Mouse (Mus musculus) hindbrain, embryonic 12.5 days (tissue): Measurements from ENCODE around the gene Ngf. TPM values are rescaled to one million over a fixed set of nuclear protein-coding genes. Genes with fewer than 3 reads are reported as not detected.

Source experiments
- ATAC-seq: fragments of 200-750 bp; cut with Nextera tagmentation; 2 replicates; pipeline ENCODE4 v1.8.0; 2017; ENCODE audit warnings: moderate TSS enrichment; ENCODE audit not compliant: low FRiP score
- H3K27ac ChIP-seq: fragments of 300-500 bp; sonication (generic); 2 replicates; pipeline ENCODE4 v1.5.1; 2016; ENCODE audit warnings: mild to moderate bottlenecking
- H3K27me3 ChIP-seq: fragments of 300-500 bp; sonication (generic); 2 replicates; pipeline ENCODE4 v1.6.1; 2016; ENCODE audit warnings: mild to moderate bottlenecking
- H3K36me3 ChIP-seq: fragments of 300-500 bp; sonication (generic); 2 replicates; pipeline ENCODE4 v1.6.1; 2016; ENCODE audit warnings: mild to moderate bottlenecking
- H3K4me1 ChIP-seq: fragments of 300-500 bp; sonication (generic); 2 replicates; pipeline ENCODE4 v1.6.1; 2016
- H3K4me2 ChIP-seq: fragments of 300-500 bp; sonication (generic); replicated peaks from 2 replicates; pipeline ENCODE4 v1.6.1; 2016; ENCODE audit warnings: mild to moderate bottlenecking
- H3K4me3 ChIP-seq: fragments of 300-500 bp; sonication (generic); 2 replicates; pipeline ENCODE4 v1.5.1; 2016; ENCODE audit warnings: mild to moderate bottlenecking
- H3K9ac ChIP-seq: fragments of 300-500 bp; sonication (generic); 2 replicates; pipeline ENCODE4 v1.6.1; 2016; ENCODE audit warnings: mild to moderate bottlenecking, moderate library complexity
- H3K9me3 ChIP-seq: fragments of 300-500 bp; sonication (generic); replicated peaks from 2 replicates; pipeline ENCODE4 v1.6.1; 2016; ENCODE audit warnings: mild to moderate bottlenecking
- WGBS: fragments of 180-500 bp; shearing (Covaris S2); methylation state at CpG from one replicate; pipeline ENCODE4 v1.1.7; 2016; 5-methylcytosine and 5-hydroxymethylcytosine counted together
- polyA plus RNA-seq: library from polyadenylated mRNA; unstranded; fragments of >200 nt; fragmentation: Nextera tagmentation; extraction: Ambion mirVana; gene quantifications from 2 replicates; pipeline ENCODE4 v1.2.1, GENCODE M21; 2016

Ngf gene
- 1.6 and 2.5 TPM in 2 replicates for polyA plus RNA-seq

- Histone ChIP-seq H3K9me3 (no peaks in the 10 kb centered on the region), H3K27me3 (peaks cover 42% of the 10 kb centered on the region)
- WGBS = under 1% methylated on average over 43 of the region's 43 CpGs
Measured at GRCm38 (mm10) chr3:102469713-102470448, at the start of gene Ngf. Ngf (plus strand) TSS chr3:102469919.

GRCm38 (mm10) chr3:102445567-102445966, 24.2 kb upstream of the Ngf start:
- no peak overlapping the region for H3K9ac ChIP-seq
- WGBS = 91% methylated on average over 3 of the region's 3 CpGs
- no peak for ATAC-seq

More at GRCm38 (mm10) chr3:102469713-102470448, at the start of gene Ngf:
- Histone ChIP-seq H3K4me1 (peaks cover 10% of the 10 kb centered on the region), H3K4me2 (peak within 1 kb of the TSS; percentile 64), H3K9ac (peak within 1 kb of the TSS; percentile 50), H3K27ac (no peak within 1 kb of the TSS), H3K4me3 (peak within 1 kb of the TSS; percentile 38), H3K36me3 (no peaks in the 10 kb centered on the region)
- ATAC-seq = peak; percentile 72

DNA sequence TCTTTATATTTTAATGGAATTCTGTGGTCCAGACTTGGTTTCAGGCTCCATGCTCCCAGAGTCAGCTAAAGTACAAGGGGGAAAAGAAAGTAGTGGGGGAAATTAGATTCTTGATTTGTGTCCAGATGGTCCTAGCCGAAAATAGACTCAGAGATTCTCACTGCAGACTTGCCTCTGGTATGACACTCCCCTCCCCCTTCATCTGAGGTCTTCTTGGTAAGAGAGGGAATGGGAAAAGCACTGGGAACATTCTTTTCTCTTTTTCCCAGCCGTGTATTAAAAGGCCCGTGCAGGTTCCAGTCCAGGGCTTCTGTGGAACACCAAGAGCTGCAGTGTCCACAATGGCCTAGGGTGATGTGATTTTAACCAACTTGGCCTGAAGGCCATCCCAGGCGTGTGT, 23.0 kb upstream of the Ngf start:
- Histone ChIP-seq H3K9me3 (peaks cover 5% of the 10 kb centered on the region; the same call in 1 of the 2 replicates), H3K9ac (no peak overlapping the region), H3K4me3 (no peak overlapping the region), H3K4me2 (no peak overlapping the region), H3K27me3 (no peaks in the 10 kb centered on the region), H3K36me3 (no peaks in the 10 kb centered on the region), H3K27ac (no peak overlapping the region), H3K4me1 (no peaks in the 10 kb centered on the region)
- no peak for ATAC-seq
- WGBS = 88% methylated on average over 4 of the region's 4 CpGs

More at GRCm38 (mm10) chr3:102445567-102445966, 24.2 kb upstream of the Ngf start:
- H3K4me1 ChIP-seq = no peaks in the 10 kb centered on the region
- H3K9me3 ChIP-seq = peaks cover 5% of the 10 kb centered on the region; the same call in 1 of the 2 replicates
- no peak overlapping the region for H3K27ac ChIP-seq
- no peaks in the 10 kb centered on the region for H3K36me3 ChIP-seq
- H3K27me3 ChIP-seq = no peaks in the 10 kb centered on the region
- H3K4me2 ChIP-seq = no peak overlapping the region
- H3K4me3 ChIP-seq = no peak overlapping the region

DNA sequence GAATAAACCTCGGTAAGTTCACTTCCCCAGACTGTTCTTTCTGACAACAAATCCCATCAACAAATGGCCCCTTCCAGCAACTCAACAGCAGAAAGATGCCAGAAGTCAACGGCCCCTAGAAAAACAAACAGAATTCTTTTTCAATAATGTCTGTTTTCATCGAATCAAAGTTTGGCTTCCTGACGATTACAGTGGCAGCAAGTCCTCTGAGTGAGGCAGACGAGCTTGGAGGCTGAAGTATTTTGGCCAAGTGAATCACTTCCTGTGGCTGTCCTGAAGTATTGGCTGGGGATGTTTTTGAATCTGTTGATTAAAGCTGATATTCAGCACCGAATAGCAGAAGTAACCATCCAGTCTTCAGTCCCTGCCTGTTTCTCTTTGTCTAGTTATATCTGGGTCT, 15.2 kb upstream of the Ngf start:
- Histone ChIP-seq H3K4me3 (no peak overlapping the region), H3K27me3 (no peaks in the 10 kb centered on the region), H3K27ac (no peak overlapping the region), H3K9me3 (no peaks in the 10 kb centered on the region), H3K36me3 (no peaks in the 10 kb centered on the region), H3K4me2 (no peak overlapping the region), H3K9ac (no peak overlapping the region), H3K4me1 (no peaks in the 10 kb centered on the region)
- 76% methylated on average over 6 of the region's 6 CpGs for WGBS
- ATAC-seq = no peak

DNA sequence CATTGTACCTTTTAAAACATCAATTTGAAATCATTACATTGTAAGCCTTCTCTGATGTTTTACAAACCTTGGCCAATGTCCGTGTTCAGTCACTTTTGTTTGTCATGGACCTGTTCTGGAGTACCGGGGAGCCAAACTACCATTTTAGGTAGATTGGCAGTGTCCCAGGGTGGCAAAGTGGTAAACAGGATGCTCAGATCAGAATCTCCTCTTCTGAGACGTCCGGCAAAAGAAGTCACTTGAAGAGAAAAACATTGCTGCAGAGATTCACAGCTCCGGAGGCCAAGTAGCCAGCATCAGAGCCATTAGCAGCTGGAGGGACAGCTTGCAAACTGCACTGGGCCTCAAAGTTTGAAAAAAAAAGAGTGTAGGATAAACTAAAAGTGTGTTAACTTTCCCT, 9.2 kb upstream of the Ngf start:
- Histone ChIP-seq H3K4me3 (no peak overlapping the region), H3K27ac (no peak overlapping the region), H3K36me3 (no peaks in the 10 kb centered on the region), H3K4me1 (no peaks in the 10 kb centered on the region), H3K9ac (no peak overlapping the region), H3K4me2 (no peak overlapping the region), H3K9me3 (no peaks in the 10 kb centered on the region), H3K27me3 (no peaks in the 10 kb centered on the region)
- no peak for ATAC-seq
- 76% methylated on average over 5 of the region's 5 CpGs for WGBS

- Histone ChIP-seq H3K27ac (no peak overlapping the region), H3K9ac (no peak overlapping the region), H3K4me3 (no peak overlapping the region), H3K4me2 (no peak overlapping the region), H3K9me3 (no peaks in the 10 kb centered on the region), H3K4me1 (no peaks in the 10 kb centered on the region), H3K36me3 (no peaks in the 10 kb centered on the region), H3K27me3 (no peaks in the 10 kb centered on the region)
- ATAC-seq = no peak
- 77% methylated on average over 6 of the region's 6 CpGs for WGBS
Measured at GRCm38 (mm10) chr3:102460986-102461385, 8.7 kb upstream of the Ngf start.

GRCm38 (mm10) chr3:102462703-102463336, 6.9 kb upstream of the Ngf start:
- no peak for ATAC-seq

DNA sequence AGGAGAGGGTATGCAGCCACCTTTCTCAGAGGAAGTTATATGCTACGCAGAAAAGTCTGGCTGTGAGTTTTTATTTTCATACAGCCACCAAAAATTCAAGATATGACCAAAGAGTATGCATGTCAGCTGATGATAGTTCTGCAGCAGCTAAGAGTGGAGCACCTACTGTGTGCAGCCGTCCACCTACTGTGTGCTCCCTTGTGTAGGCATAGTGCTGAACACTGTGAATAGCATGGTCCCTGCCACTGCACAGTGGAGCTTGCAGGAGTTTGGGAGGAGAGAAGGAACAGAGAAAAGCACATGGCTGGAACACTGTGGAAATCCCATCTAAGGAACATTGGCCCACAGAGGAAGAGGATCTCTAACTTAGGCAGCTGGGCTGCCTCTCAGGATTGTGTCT, 6.4 kb upstream of the Ngf start:
- Histone ChIP-seq H3K9ac (no peak overlapping the region), H3K27ac (no peak overlapping the region), H3K9me3 (no peaks in the 10 kb centered on the region), H3K4me1 (no peaks in the 10 kb centered on the region), H3K27me3 (peaks cover 6% of the 10 kb centered on the region), H3K4me3 (no peak overlapping the region), H3K4me2 (no peak overlapping the region), H3K36me3 (no peaks in the 10 kb centered on the region)
- no peak for ATAC-seq
- 95% methylated on average over 2 of the region's 2 CpGs for WGBS

More at GRCm38 (mm10) chr3:102462703-102463336, 6.9 kb upstream of the Ngf start:
- Histone ChIP-seq H3K9me3 (no peaks in the 10 kb centered on the region), H3K36me3 (no peaks in the 10 kb centered on the region), H3K4me2 (no peak overlapping the region), H3K9ac (no peak overlapping the region), H3K27ac (no peak overlapping the region), H3K4me1 (no peaks in the 10 kb centered on the region), H3K27me3 (peaks cover 4% of the 10 kb centered on the region; the same call in 1 of the 2 replicates), H3K4me3 (no peak overlapping the region)
- WGBS = 63% methylated on average over 7 of the region's 9 CpGs

GRCm38 (mm10) chr3:102466587-102466986, 3.1 kb upstream of the Ngf start:
- Histone ChIP-seq H3K4me1 (peaks cover 10% of the 10 kb centered on the region), H3K9me3 (no peaks in the 10 kb centered on the region), H3K27ac (no peak overlapping the region), H3K9ac (no peak overlapping the region), H3K4me3 (no peak overlapping the region), H3K27me3 (peaks cover 38% of the 10 kb centered on the region), H3K4me2 (no peak overlapping the region), H3K36me3 (no peaks in the 10 kb centered on the region)
- 18% methylated on average over 3 of the region's 3 CpGs for WGBS
- no peak for ATAC-seq

DNA sequence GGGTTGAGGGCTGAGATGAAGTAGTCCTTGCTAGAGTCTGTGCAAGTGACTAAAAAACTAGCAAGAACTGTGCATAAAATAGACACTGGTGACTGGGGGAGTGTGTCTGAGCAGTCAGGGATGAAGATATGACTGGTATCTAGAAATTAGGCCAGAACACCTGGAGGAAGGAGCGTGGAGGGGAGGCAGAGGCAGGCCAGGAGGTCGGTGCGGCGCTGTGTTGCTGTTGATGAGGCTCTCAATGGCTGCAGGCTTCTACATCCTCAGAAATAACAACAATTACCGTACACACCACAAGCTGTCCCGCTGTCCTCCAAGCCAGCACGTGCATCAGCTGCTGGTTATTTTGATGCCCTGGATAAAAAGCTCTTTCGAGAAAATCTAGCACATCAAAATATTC, 2.6 kb upstream of the Ngf start:
- Histone ChIP-seq H3K36me3 (no peaks in the 10 kb centered on the region), H3K27me3 (peaks cover 42% of the 10 kb centered on the region), H3K27ac (no peak overlapping the region), H3K4me1 (peaks cover 10% of the 10 kb centered on the region), H3K9me3 (no peaks in the 10 kb centered on the region), H3K4me2 (no peak overlapping the region), H3K4me3 (no peak overlapping the region), H3K9ac (no peak overlapping the region)
- ATAC-seq = no peak
- WGBS = 76% methylated on average over 8 of the region's 8 CpGs

DNA sequence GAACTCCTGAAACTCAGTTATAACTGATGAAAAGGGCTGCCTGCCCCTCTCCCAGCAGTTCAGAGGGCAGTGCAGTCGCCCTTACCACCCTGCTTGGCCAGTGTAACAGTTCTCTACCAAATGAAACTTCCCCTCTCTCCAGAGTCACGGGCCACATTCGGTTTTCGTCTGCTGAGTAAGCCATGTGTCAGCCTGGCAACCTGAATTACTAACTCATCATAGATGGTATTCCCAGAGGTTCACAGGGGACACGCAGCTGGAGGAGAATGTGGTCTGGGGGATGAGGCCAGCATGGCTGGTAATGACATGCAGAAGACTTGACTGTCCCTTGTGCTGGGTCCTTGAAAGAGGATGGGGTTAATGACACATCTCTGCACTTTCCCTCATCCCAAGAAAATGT, 1.5 kb downstream of the Ngf start:
- Histone ChIP-seq H3K9ac (no peak overlapping the region), H3K4me3 (no peak overlapping the region), H3K36me3 (no peaks in the 10 kb centered on the region), H3K4me1 (peaks cover 10% of the 10 kb centered on the region), H3K27ac (no peak overlapping the region), H3K27me3 (peaks cover 42% of the 10 kb centered on the region), H3K4me2 (no peak overlapping the region), H3K9me3 (no peaks in the 10 kb centered on the region)
- WGBS = 61% methylated on average over 5 of the region's 5 CpGs
- ATAC-seq = no peak

GRCm38 (mm10) chr3:102471799-102472198, 2.1 kb downstream of the Ngf start:
- Histone ChIP-seq H3K36me3 (no peaks in the 10 kb centered on the region), H3K4me1 (peaks cover 10% of the 10 kb centered on the region), H3K9ac (no peak overlapping the region), H3K27ac (no peak overlapping the region), H3K4me2 (no peak overlapping the region), H3K27me3 (peaks cover 42% of the 10 kb centered on the region), H3K9me3 (0 out of 2 replicates have a peak, but pooled peaks cover 5% of the 10 kb centered on the region), H3K4me3 (no peak overlapping the region)
- 61% methylated on average over 5 of the region's 5 CpGs for WGBS
- no peak for ATAC-seq
